Mouse (Mus musculus) heart, embryonic 16.5 days (tissue): ENCODE data around the gene Hs3st5. TPM values are rescaled to one million over a fixed set of nuclear protein-coding genes. Genes with fewer than 3 reads are reported as not detected.

ENCODE experiments used
- ATAC-seq: fragments of 200-750 bp; cut with Nextera tagmentation; replicated peaks from 2 replicates; pipeline ENCODE4 v1.8.0; 2017; ENCODE audit warnings: moderate number of reproducible peaks; ENCODE audit not compliant: insufficient read depth, low FRiP score; ENCODE audit errors: extremely low read depth
- H3K27ac ChIP-seq: fragments of 300-500 bp; sonication (generic); 2 replicates; pipeline ENCODE4 v1.5.1; 2014; ENCODE audit warnings: mild to moderate bottlenecking, low read length, control low read depth, moderate library complexity
- H3K27me3 ChIP-seq: fragments of 300-500 bp; sonication (generic); 2 replicates; pipeline ENCODE4 v1.6.1; 2014; ENCODE audit warnings: low read length, mixed read lengths; ENCODE audit not compliant: control insufficient read depth, insufficient read depth
- H3K36me3 ChIP-seq: fragments of 300-500 bp; sonication (generic); 2 replicates; pipeline ENCODE4 v1.6.1; 2014; ENCODE audit not compliant: control insufficient read depth, insufficient read depth
- H3K4me1 ChIP-seq: fragments of 300-500 bp; sonication (generic); 2 replicates; pipeline ENCODE4 v1.6.1; 2014; ENCODE audit warnings: low read length, mixed read lengths; ENCODE audit not compliant: control insufficient read depth, insufficient read depth
- H3K4me2 ChIP-seq: fragments of 300-500 bp; sonication (generic); 2 replicates; pipeline ENCODE4 v1.6.1; 2014; ENCODE audit warnings: low read depth, mild to moderate bottlenecking, control low read depth, low read length
- H3K4me3 ChIP-seq: fragments of 300-500 bp; sonication (generic); 2 replicates; pipeline ENCODE4 v1.5.1; 2014; ENCODE audit warnings: mild to moderate bottlenecking, control low read depth, low read length
- H3K9ac ChIP-seq: fragments of 300-500 bp; sonication (generic); 2 replicates; pipeline ENCODE4 v1.6.1; 2014; ENCODE audit warnings: low read length, control low read depth
- H3K9me3 ChIP-seq: fragments of 300-500 bp; sonication (generic); replicated peaks from 2 replicates; pipeline ENCODE4 v1.6.1; 2016; ENCODE audit warnings: low read length; ENCODE audit not compliant: control insufficient read depth
- WGBS: fragments of 180-500 bp; shearing (Covaris S2); extraction: QIAGEN DNeasy Blood & Tissue Kit; methylation state at CpG from one replicate; pipeline ENCODE4 v1.1.7; 2014; 5-methylcytosine and 5-hydroxymethylcytosine counted together
- polyA plus RNA-seq: library from polyadenylated mRNA; unstranded; fragments of >200 nt; fragmentation: Nextera tagmentation; extraction: Ambion mirVana; gene quantifications from 2 replicates; pipeline ENCODE4 v1.2.1, GENCODE M21; 2015

The Hs3st5 gene
- polyA plus RNA-seq, 1 experiment from 2014 or later: 0.43 TPM

GRCm38 (mm10) chr10:36805265-36805664, 298.7 kb downstream of the Hs3st5 start:
- Histone ChIP-seq H3K9me3 (no peaks in the 10 kb centered on the region), H3K4me1 (no peaks in the 10 kb centered on the region)
- 78% methylated on average over 4 of the region's 4 CpGs for WGBS

GRCm38 (mm10) chr10:36805788-36806187, 299.2 kb downstream of the Hs3st5 start:
- WGBS: 80% methylated on average over 5 of the region's 5 CpGs
- Histone ChIP-seq H3K27ac (no peak overlapping the region), H3K4me1 (no peaks in the 10 kb centered on the region), H3K36me3 (no peaks in the 10 kb centered on the region), H3K4me2 (no peak overlapping the region), H3K9ac (no peak overlapping the region), H3K4me3 (no peak overlapping the region), H3K27me3 (no peaks in the 10 kb centered on the region), H3K9me3 (no peaks in the 10 kb centered on the region)
- no peak for ATAC-seq

More at GRCm38 (mm10) chr10:36805265-36805664, 298.7 kb downstream of the Hs3st5 start:
- ATAC-seq: no peak
- Histone ChIP-seq H3K9ac (no peak overlapping the region), H3K27me3 (no peaks in the 10 kb centered on the region), H3K4me3 (no peak overlapping the region), H3K36me3 (no peaks in the 10 kb centered on the region), H3K4me2 (no peak overlapping the region), H3K27ac (no peak overlapping the region)

- H3K9ac ChIP-seq: no peak overlapping the region
- no peak for ATAC-seq
- WGBS: 65% methylated on average over 5 of the region's 5 CpGs
These were observed 300.4 kb downstream of the Hs3st5 start for GRCm38 (mm10) chr10:36807007-36807406.

GRCm38 (mm10) chr10:36818867-36819266, 312.3 kb downstream of the Hs3st5 start:
- Histone ChIP-seq H3K9me3 (no peaks in the 10 kb centered on the region), H3K4me2 (no peak overlapping the region), H3K27ac (no peak overlapping the region), H3K4me3 (no peak overlapping the region), H3K4me1 (no peaks in the 10 kb centered on the region), H3K9ac (no peak overlapping the region), H3K36me3 (no peaks in the 10 kb centered on the region), H3K27me3 (no peaks in the 10 kb centered on the region)
- ATAC-seq: no peak

More at GRCm38 (mm10) chr10:36807007-36807406, 300.4 kb downstream of the Hs3st5 start:
- Histone ChIP-seq H3K9me3 (no peaks in the 10 kb centered on the region), H3K27me3 (no peaks in the 10 kb centered on the region), H3K27ac (no peak overlapping the region), H3K36me3 (no peaks in the 10 kb centered on the region), H3K4me1 (no peaks in the 10 kb centered on the region), H3K4me3 (no peak overlapping the region), H3K4me2 (no peak overlapping the region)

- 68% methylated on average over 3 of the region's 3 CpGs for WGBS
- Histone ChIP-seq H3K27me3 (no peaks in the 10 kb centered on the region), H3K36me3 (no peaks in the 10 kb centered on the region), H3K27ac (no peak overlapping the region), H3K9ac (no peak overlapping the region), H3K4me3 (no peak overlapping the region), H3K4me1 (no peaks in the 10 kb centered on the region), H3K9me3 (no peaks in the 10 kb centered on the region), H3K4me2 (no peak overlapping the region)
- ATAC-seq: no peak
These were observed 322.5 kb downstream of the Hs3st5 start for GRCm38 (mm10) chr10:36829079-36829478.

- Histone ChIP-seq H3K9ac (no peak overlapping the region), H3K4me2 (no peak overlapping the region), H3K4me3 (no peak overlapping the region), H3K27me3 (no peaks in the 10 kb centered on the region), H3K9me3 (no peaks in the 10 kb centered on the region), H3K4me1 (no peaks in the 10 kb centered on the region), H3K36me3 (no peaks in the 10 kb centered on the region), H3K27ac (no peak overlapping the region)
- WGBS: 83% methylated on average over 3 of the region's 3 CpGs
- ATAC-seq: no peak
These were observed 325.6 kb downstream of the Hs3st5 start for GRCm38 (mm10) chr10:36832204-36832603.

- Histone ChIP-seq H3K4me2 (no peak overlapping the region), H3K36me3 (no peaks in the 10 kb centered on the region), H3K9me3 (no peaks in the 10 kb centered on the region), H3K27ac (no peak overlapping the region), H3K27me3 (no peaks in the 10 kb centered on the region), H3K4me1 (no peaks in the 10 kb centered on the region), H3K9ac (no peak overlapping the region), H3K4me3 (no peak overlapping the region)
- ATAC-seq: no peak
- WGBS: 10% methylated on average over 5 of the region's 5 CpGs
These were observed 327.6 kb downstream of the Hs3st5 start for GRCm38 (mm10) chr10:36834224-36834623.

- 77% methylated on average over 5 of the region's 5 CpGs for WGBS
- no peak for ATAC-seq
- H3K9ac ChIP-seq: no peak overlapping the region
These were observed 329.4 kb downstream of the Hs3st5 start for GRCm38 (mm10) chr10:36835836-36836516.

GRCm38 (mm10) chr10:36850231-36850630, 343.6 kb downstream of the Hs3st5 start:
- no peak overlapping the region for H3K4me3 ChIP-seq
- H3K27me3 ChIP-seq: no peaks in the 10 kb centered on the region
- H3K36me3 ChIP-seq: no peaks in the 10 kb centered on the region
- no peaks in the 10 kb centered on the region for H3K9me3 ChIP-seq
- H3K4me2 ChIP-seq: no peak overlapping the region
- no peak for ATAC-seq
- no peaks in the 10 kb centered on the region for H3K4me1 ChIP-seq
- no peak overlapping the region for H3K27ac ChIP-seq
- H3K9ac ChIP-seq: no peak overlapping the region
- 81% methylated on average over 3 of the region's 3 CpGs for WGBS

More at GRCm38 (mm10) chr10:36835836-36836516, 329.4 kb downstream of the Hs3st5 start:
- H3K4me3 ChIP-seq: no peak overlapping the region
- H3K4me1 ChIP-seq: no peaks in the 10 kb centered on the region
- H3K9me3 ChIP-seq: no peaks in the 10 kb centered on the region
- no peak overlapping the region for H3K27ac ChIP-seq
- no peaks in the 10 kb centered on the region for H3K36me3 ChIP-seq
- no peaks in the 10 kb centered on the region for H3K27me3 ChIP-seq
- no peak overlapping the region for H3K4me2 ChIP-seq
